Mouse (Mus musculus): ENCODE data around the gene Znhit2. TPM values are rescaled to one million over a fixed set of nuclear protein-coding genes. Genes with fewer than 3 reads are reported as not detected.

The Znhit2 gene
- polyA plus RNA-seq (2016; fragmentation: Nextera tagmentation; extraction: Ambion mirVana): 30.8 and 35.4 TPM in 2 replicates

DNA sequence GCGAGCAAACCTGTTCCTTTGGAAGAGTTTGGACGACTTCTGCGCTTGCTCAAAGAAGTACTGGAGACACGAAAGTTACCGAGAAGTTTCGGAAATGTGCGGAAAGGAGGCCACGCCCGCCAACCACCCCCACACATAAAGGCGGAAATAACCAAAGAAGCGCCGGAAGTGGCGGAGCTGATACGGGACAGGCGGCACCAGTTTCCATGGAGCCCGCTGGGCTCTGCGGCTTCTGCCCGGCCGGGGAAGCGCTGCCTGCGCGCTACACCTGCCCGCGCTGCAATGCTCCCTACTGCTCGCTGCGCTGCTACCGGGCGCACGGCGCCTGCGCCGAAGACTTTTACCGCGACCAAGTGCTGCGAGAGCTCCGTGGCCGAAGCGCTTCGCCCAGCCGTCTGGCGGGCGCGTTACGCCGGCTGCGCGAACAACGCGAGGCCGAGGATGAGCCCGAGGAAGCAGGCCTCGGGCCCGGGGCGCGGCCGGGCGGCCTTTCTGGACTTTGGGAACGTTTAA lies at the start of gene Znhit2:
Gene Znhit2, plus strand, starts transcription at position 172 of the 513 bp plus-strand sequence.
- H3K4me3 ChIP-seq (replicated peaks): peak within 1 kb of the TSS; percentile 89
- peak; percentile 51 for ATAC-seq (ENCODE audit: low FRiP score)
- no peaks in the 10 kb centered on the region for H3K27me3 ChIP-seq
- under 1% methylated on average over 58 of the region's 58 CpGs for WGBS
- H3K9ac ChIP-seq: peak within 1 kb of the TSS; percentile 98
- peak within 1 kb of the TSS; percentile 100 for H3K4me2 ChIP-seq
- peaks cover 22% of the 10 kb centered on the region for H3K36me3 ChIP-seq (replicated peaks)
- H3K4me1 ChIP-seq: peaks cover 41% of the 10 kb centered on the region
- peak within 1 kb of the TSS; percentile 97 for H3K27ac ChIP-seq
- no peaks in the 10 kb centered on the region for H3K9me3 ChIP-seq

DNA sequence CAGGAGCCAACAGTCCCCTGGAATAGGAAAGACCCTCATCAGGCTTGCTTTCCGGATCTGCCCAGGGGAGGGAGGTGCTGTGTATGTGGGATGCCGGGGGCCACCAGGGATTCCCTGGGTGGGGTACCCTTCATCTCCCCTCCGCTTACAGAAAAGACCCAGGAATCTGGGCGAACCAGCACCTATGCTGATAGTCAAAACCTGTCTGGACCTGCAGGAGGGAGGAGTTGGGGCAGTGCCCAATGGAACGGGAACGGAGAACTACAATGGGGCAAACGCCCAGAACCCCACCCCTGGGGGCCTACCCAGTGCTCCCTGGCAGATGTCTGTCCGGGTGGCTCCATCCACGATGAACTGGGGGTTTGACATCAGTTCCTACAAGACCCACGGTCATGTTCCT lies 47.3 kb upstream of the Znhit2 start:
- H3K9ac ChIP-seq: no peak overlapping the region
- ATAC-seq (ENCODE audit: low FRiP score): no peak
- no peak overlapping the region for H3K27ac ChIP-seq
- H3K4me3 ChIP-seq (replicated peaks): no peak overlapping the region
- no peaks in the 10 kb centered on the region for H3K36me3 ChIP-seq (replicated peaks)
- peaks cover 17% of the 10 kb centered on the region for H3K4me1 ChIP-seq
- H3K4me2 ChIP-seq: no peak overlapping the region
- H3K27me3 ChIP-seq: peaks cover 55% of the 10 kb centered on the region
- no peaks in the 10 kb centered on the region for H3K9me3 ChIP-seq
- WGBS: 92% methylated on average over 10 of the region's 10 CpGs

DNA sequence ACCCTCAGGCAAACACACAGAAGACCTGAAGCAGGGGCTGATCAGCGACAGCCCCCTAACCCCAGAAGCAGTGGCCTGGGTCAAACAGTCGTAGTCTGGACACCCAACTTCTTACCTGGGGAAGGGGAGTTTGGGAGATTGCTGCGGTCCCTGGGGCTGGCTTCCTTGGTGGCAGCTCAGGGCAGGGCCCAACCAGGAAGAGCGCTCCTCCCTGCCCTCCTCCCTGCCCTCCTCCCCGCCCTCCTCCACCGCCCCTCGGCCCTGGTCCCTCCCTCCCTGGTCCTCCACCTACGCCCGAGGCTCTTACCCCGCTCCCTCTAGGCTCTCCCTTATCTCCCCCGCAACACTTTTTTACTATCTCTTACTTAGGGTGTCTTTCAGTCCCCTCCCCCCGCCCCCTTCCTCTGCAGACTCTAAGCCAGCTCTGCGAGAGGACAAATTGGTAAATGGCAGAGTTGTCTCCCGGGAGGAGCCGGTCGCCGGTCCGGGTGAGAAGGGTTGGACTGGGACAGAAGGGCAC lies 45.9 kb upstream of the Znhit2 start:
- Histone ChIP-seq H3K4me3 (replicated peaks) (peak overlapping the region; percentile 45), H3K4me1 (peaks cover 17% of the 10 kb centered on the region), H3K9me3 (no peaks in the 10 kb centered on the region), H3K4me2 (peak overlapping the region; percentile 79), H3K27ac (no peak overlapping the region), H3K36me3 (replicated peaks) (no peaks in the 10 kb centered on the region), H3K9ac (peak overlapping the region; percentile 65), H3K27me3 (peaks cover 55% of the 10 kb centered on the region)
- WGBS: 3% methylated on average over 18 of the region's 18 CpGs
- peak; percentile 46; the same call in 1 of the 2 replicates for ATAC-seq (ENCODE audit: low FRiP score)

DNA sequence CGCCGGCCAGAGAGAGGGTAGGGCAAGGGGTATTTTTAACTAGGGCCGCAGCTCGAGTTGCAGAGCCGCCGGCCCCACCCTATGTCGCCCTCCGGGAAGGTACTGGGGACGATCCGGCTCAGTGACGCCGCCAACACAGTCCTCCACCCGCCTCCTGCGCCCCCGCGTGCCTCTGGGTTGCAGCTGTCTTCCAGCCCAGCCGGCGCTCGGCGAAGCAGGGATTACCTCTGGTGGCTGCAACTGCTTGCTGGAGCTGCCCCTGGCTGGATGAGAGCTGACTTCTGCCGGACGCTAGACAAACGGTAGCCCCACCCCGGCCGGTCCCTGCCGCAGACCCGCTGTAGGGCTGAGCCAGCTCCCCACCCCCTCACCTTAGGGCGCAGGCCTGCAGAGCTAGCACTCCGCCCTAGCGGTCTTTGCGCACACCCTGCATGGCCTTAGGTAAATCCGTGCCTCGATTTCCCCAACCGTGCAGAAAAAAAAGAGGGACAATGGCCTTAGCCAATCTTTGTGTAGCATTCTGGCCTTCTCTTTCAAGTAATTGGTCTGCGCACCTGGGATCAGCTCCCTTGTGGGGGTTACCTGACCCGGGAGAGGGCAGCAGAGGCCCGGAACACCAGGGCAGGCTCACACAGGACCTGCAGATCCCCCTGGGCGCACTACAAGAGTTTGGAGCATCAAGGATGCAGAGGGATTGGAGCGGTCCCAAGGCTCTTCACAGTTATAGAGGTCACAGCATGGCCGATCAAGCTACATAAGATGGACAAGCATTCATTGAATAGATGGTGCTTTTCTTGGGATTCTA lies 45.3 kb upstream of the Znhit2 start, which contains the start of gene Capn1:
Gene Capn1, minus strand, starts transcription at position 387 of the 805 bp plus-strand sequence.
- peak; percentile 57; the same call in 1 of the 2 replicates for ATAC-seq (ENCODE audit: low FRiP score)
- H3K4me1 ChIP-seq: peaks cover 17% of the 10 kb centered on the region
- H3K27me3 ChIP-seq: peaks cover 55% of the 10 kb centered on the region
- no peaks in the 10 kb centered on the region for H3K36me3 ChIP-seq (replicated peaks)
- H3K9me3 ChIP-seq: no peaks in the 10 kb centered on the region
- peak within 1 kb of the TSS; percentile 45 for H3K4me3 ChIP-seq (replicated peaks)
- peak within 1 kb of the TSS; percentile 65 for H3K9ac ChIP-seq
- no peak within 1 kb of the TSS for H3K27ac ChIP-seq
- H3K4me2 ChIP-seq: peak within 1 kb of the TSS; percentile 79
- 2% methylated on average over 40 of the region's 40 CpGs for WGBS

DNA sequence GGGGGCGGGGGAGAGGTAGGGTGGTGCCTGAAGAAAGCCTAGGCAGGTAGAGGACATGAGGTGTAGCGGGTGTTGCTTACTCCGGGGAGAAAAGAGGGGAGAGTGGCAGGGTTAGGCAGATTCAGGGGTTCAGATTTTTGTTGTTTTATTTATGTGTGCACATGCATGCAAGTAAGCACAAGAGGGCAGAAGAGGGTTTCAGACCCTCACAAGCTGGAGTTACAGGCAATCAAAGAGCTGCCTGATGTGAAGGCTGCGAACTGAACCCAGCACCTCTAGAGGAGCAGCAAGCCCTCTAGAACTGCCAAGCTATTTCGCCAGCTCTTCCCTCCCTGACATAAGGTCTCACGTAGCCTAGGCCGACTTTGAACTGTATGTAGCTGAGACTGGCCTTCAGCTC lies 44.5 kb upstream of the Znhit2 start:
- H3K27me3 ChIP-seq: peaks cover 55% of the 10 kb centered on the region
- H3K4me3 ChIP-seq (replicated peaks): no peak overlapping the region
- H3K4me1 ChIP-seq: peaks cover 17% of the 10 kb centered on the region
- no peaks in the 10 kb centered on the region for H3K36me3 ChIP-seq (replicated peaks)
- H3K9me3 ChIP-seq: no peaks in the 10 kb centered on the region
- ATAC-seq (ENCODE audit: low FRiP score): no peak
- no peak overlapping the region for H3K27ac ChIP-seq
- no peak overlapping the region for H3K9ac ChIP-seq
- no peak overlapping the region for H3K4me2 ChIP-seq
- WGBS: 40% methylated on average over 7 of the region's 7 CpGs

DNA sequence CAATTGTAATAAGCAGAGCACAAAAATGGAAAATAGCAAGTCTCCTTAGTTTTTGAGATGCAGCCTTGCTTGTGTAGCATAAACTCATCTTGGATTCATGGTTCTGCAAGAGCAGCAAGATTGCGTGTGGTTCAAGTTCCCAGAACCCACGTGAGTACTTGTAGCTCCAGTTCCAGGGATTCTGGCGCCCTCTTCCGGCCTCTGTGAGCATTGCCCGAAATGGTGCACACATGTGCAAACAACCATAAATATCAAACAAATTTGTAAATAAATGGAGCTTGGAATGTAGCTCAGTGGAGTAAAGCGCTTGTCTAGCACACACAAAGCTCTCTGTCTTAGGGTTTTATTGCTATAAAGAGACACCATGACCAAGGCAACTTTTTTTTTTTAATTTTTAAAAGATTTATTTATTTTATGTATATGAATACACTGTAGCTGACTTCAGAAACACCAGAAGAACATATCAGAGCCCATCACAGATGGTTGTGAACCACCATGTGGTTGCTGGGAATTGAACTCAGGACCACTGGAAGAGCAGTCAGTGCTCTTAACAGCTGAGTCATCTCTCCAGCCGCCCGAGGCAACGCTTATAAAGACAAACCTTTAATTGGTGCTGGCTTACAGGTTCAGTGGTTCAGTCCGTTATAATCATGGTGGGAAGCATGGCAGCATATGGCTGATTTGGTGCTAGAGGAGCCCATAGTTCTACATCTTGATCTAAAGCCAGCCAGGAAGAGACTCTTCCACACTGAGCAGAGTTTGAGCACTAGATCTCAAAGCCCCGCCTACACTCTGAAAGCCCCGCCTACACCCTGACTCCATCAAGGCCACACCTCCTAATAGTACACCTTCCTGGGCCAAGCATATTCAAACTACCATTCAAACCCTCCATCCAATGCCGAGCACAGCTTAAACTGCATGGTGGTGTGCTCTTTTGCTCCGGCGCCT lies 42.6 kb upstream of the Znhit2 start:
- no peaks in the 10 kb centered on the region for H3K36me3 ChIP-seq (replicated peaks)
- H3K9me3 ChIP-seq: no peaks in the 10 kb centered on the region
- no peak overlapping the region for H3K4me2 ChIP-seq
- 30% methylated on average over 15 of the region's 15 CpGs for WGBS
- no peak overlapping the region for H3K27ac ChIP-seq
- peaks cover 17% of the 10 kb centered on the region for H3K4me1 ChIP-seq
- no peak for ATAC-seq (ENCODE audit: low FRiP score)
- H3K4me3 ChIP-seq (replicated peaks): no peak overlapping the region
- peaks cover 46% of the 10 kb centered on the region for H3K27me3 ChIP-seq
- no peak overlapping the region for H3K9ac ChIP-seq

DNA sequence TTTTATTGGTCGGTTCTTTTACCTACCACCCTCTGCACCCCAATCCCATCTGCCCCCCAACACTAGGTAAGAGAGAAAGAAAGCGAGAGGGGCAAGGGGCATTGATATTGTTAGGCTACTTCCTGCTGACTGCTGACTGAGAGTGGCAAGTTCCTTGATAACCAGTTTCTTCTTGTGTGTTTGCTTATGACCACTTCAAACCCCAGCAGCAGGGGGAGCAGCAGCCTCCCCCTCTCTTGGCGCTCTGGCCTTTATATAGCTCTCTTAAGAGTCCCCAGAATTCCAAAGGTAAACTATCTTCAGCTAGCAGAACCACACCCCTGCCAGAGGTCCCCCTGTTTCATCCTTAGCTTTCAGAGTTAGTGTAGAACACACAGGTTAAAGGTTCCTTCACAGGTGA lies 40.7 kb upstream of the Znhit2 start:
- Histone ChIP-seq H3K9me3 (no peaks in the 10 kb centered on the region), H3K27me3 (peaks cover 27% of the 10 kb centered on the region), H3K36me3 (replicated peaks) (no peaks in the 10 kb centered on the region), H3K4me1 (peaks cover 11% of the 10 kb centered on the region), H3K4me3 (replicated peaks) (no peak overlapping the region), H3K4me2 (no peak overlapping the region), H3K9ac (no peak overlapping the region), H3K27ac (no peak overlapping the region)
- 67% methylated on average over 3 of the region's 3 CpGs for WGBS
- ATAC-seq (ENCODE audit: low FRiP score): no peak

DNA sequence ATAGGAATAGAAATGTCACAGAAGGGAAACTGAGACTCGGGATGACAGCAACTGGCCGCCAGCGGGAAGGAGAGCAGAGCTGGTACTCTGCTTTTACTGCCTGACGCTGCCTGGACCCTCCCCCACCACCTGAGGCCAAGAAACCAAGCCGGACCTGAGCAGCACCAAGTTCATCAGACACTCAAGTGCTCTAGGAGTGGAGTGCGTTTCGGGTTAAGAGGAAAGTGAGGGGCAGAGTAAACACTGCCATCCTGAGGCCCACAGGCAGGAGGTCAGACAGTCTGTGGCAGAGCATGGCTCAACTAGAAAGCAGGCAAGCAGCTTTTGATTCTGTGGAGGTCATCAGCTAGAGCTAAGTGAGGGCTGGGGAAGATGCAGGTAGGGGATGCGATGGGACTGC lies 37.9 kb upstream of the Znhit2 start:
- 69% methylated on average over 8 of the region's 8 CpGs for WGBS
- no peak overlapping the region for H3K27ac ChIP-seq
- no peaks in the 10 kb centered on the region for H3K4me1 ChIP-seq
- no peak for ATAC-seq (ENCODE audit: low FRiP score)
- H3K27me3 ChIP-seq: no peaks in the 10 kb centered on the region
- H3K4me3 ChIP-seq (replicated peaks): no peak overlapping the region
- no peaks in the 10 kb centered on the region for H3K36me3 ChIP-seq (replicated peaks)
- no peak overlapping the region for H3K9ac ChIP-seq
- no peaks in the 10 kb centered on the region for H3K9me3 ChIP-seq
- no peak overlapping the region for H3K4me2 ChIP-seq

DNA sequence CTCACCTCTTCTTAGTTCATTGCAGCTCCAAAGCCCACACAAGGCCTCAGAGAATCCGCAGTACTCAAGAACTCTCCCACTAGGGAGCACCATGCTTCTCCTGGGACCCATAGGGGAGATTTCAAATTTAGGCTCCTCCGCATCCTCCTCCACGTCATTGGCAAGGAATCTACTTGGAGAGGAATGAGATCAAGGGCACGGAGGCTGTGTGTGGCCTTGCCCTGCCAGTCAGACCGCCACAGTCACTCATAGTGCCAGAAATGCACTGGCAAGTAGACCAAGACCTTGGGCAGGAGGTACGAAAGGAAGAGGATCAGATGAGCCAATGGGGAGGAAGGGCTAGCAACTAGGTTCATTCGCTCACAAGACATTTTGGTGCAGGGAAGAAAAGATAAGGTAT lies 37.1 kb upstream of the Znhit2 start:
- no peak for ATAC-seq (ENCODE audit: low FRiP score)
- WGBS: 87% methylated on average over 7 of the region's 7 CpGs
- Histone ChIP-seq H3K9ac (no peak overlapping the region), H3K4me2 (no peak overlapping the region), H3K36me3 (replicated peaks) (no peaks in the 10 kb centered on the region), H3K9me3 (no peaks in the 10 kb centered on the region), H3K4me1 (no peaks in the 10 kb centered on the region), H3K27me3 (no peaks in the 10 kb centered on the region), H3K4me3 (replicated peaks) (no peak overlapping the region), H3K27ac (no peak overlapping the region)

DNA sequence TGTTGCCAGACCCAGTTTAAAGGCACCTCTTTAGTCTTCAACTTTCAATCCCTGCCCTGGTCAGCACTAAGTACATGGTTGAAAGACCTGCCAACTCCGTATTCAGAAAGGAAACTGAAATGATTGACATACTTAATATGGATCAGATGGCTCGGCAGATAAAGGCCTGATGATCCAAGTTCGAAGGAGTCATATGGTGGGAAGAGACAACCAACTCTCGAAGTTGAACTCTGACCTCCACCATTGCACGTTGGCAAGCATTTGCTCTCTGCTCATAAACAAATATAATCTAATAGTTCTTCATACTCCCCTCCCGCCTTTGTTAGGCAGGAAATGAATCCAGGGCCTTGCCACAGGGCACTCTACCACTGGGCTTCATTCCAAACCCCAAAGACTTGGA lies 32.0 kb upstream of the Znhit2 start:
- H3K9me3 ChIP-seq: no peaks in the 10 kb centered on the region
- no peaks in the 10 kb centered on the region for H3K27me3 ChIP-seq
- no peak overlapping the region for H3K4me2 ChIP-seq
- H3K9ac ChIP-seq: no peak overlapping the region
- no peak overlapping the region for H3K4me3 ChIP-seq (replicated peaks)
- no peak overlapping the region for H3K27ac ChIP-seq
- H3K36me3 ChIP-seq (replicated peaks): no peaks in the 10 kb centered on the region
- ATAC-seq (ENCODE audit: low FRiP score): no peak
- WGBS: 92% methylated on average over 6 of the region's 6 CpGs
- H3K4me1 ChIP-seq: no peaks in the 10 kb centered on the region

DNA sequence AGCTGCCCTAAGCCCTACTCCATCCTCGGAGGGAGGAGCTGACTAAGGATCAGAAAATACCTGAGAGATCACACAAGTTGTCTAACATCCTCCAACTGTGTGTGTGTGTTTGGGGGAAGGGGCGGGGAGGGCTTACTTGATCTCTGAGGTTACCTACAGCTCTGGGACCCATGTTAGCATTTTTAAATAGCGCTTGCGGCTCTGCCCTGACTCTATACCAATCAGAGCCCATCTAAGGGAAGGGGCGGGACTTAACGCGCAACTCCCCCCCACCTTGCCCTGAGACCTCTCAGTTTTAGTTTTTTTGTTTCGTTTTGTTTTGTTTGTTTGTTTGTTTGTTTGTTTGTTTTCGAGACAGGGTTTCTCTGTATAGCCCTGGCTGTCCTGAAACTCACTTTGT lies 31.6 kb upstream of the Znhit2 start:
- no peaks in the 10 kb centered on the region for H3K9me3 ChIP-seq
- H3K27ac ChIP-seq: no peak overlapping the region
- ATAC-seq (ENCODE audit: low FRiP score): no peak
- H3K4me1 ChIP-seq: no peaks in the 10 kb centered on the region
- WGBS: 76% methylated on average over 9 of the region's 9 CpGs
- H3K27me3 ChIP-seq: no peaks in the 10 kb centered on the region
- no peak overlapping the region for H3K4me2 ChIP-seq
- H3K4me3 ChIP-seq (replicated peaks): no peak overlapping the region
- H3K9ac ChIP-seq: no peak overlapping the region
- H3K36me3 ChIP-seq (replicated peaks): no peaks in the 10 kb centered on the region
